Mouse (Mus musculus) kidney, adult 2 months (tissue): ENCODE results near the gene Ankrd27.

Experiments
- CTCF ChIP-seq: fragments of 200-500 bp; conservative IDR thresholded peaks from 2 replicates; pipeline ENCODE4 v1.5.1; 2011; ENCODE audit warnings: low read depth, mild to moderate bottlenecking, control low read depth, low read length, moderate library complexity, mixed read lengths; ENCODE audit not compliant: insufficient read depth, insufficient read length
- POLR2A ChIP-seq: fragments of 200-500 bp; IDR thresholded peaks from one replicate; pipeline ENCODE4 v1.6.1; 2011; ENCODE audit warnings: low read depth, low read length, control low read depth

DNA sequence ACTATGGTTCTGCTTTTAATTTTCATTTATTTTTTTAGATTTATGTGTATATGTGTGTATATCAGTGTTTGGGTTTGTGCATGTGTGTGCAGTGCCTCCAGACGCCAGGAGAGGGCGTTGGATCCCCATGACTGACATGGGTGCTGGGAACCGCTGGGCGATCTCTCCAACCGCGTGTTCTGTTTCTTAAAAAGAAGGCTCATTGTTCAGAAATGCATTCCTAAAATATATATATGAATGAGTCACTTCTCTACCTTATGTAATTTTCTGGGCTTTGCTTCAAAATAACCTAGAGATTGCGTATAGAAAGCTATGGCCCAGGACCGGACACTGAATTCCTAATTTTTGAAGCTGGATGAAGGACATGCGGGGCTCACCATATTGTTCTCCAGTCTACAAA, 13.4 kb downstream of the Ankrd27 start:
- TF ChIP-seq POLR2A (no peak), CTCF (no peak)
